Mouse (Mus musculus): ENCODE data around the gene Ildr2. TPM values are rescaled to one million over a fixed set of nuclear protein-coding genes. Genes with fewer than 3 reads are reported as not detected.
A peak's percentile ranks its signal among the peaks of the same experiment; 100 is the strongest.

Gene Ildr2
- polyA plus RNA-seq, 1 experiment from 2014 or later: 0.77 TPM

DNA sequence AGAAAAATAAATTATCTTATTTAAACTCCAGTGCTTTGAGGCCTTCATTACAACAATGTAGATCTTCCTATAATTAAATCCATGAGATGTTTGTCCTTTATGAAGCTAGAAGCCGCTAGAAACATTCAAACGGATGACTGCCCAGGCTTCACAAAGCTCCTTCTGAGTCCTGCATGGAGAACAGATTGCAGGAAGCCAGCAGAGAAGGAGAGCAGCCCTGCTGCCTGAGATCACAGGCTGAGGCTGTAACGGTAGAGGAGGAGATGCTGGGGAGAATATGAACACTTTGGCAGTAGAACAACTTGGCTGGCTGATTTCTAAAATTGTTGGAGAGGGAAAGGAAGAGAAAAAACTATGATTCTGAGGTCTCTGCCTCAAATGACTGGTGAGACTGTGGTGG is 76.8 kb downstream of the Ildr2 start:
- H3K27me3 ChIP-seq (ENCODE audit: control insufficient read depth, insufficient read depth, low read length): no peaks in the 10 kb centered on the region
- no peaks in the 10 kb centered on the region for H3K9me3 ChIP-seq (ENCODE audit: control insufficient read depth, low read length)
- no peak overlapping the region for H3K4me2 ChIP-seq (ENCODE audit: low read depth, severe bottlenecking)
- H3K4me1 ChIP-seq (ENCODE audit: control insufficient read depth, insufficient read depth, low read length): no peaks in the 10 kb centered on the region
- no peaks in the 10 kb centered on the region for H3K36me3 ChIP-seq (ENCODE audit: control insufficient read depth, insufficient read depth, low read length)
- WGBS: 70% methylated on average over 3 of the region's 3 CpGs
- DNase-seq (ENCODE audit: low spot score) (no peak), ATAC-seq (ENCODE audit: insufficient number of reproducible peaks, low FRiP score, low TSS enrichment, low read depth) (no peak)
- no peak overlapping the region for H3K27ac ChIP-seq (replicated peaks; ENCODE audit: low read depth, low read length)
- H3K4me3 ChIP-seq (ENCODE audit: low read depth, low read length): no peak overlapping the region
- no peak overlapping the region for H3K9ac ChIP-seq (ENCODE audit: low read length)

DNA sequence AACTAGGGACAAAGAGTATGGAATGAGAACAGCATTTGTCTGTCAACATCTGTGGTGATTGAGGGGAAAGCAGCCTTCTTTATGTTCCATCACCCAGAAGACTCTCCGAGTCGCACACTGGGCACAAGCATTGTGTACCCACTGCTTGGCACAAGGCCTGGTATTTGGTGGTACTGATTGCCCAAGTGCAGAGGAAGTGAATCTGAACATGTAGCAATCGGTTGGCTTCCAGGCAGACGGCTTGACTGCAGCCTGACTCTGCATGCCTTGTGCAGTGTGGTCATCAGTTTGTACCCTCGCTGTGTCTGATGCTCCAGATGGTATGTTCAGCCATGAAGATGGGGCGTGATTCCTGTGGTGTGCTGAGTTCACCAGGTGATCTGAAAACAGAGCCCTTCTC is 85.2 kb downstream of the Ildr2 start:
- Histone ChIP-seq H3K9ac (ENCODE audit: low read length) (no peak overlapping the region), H3K9me3 (ENCODE audit: control insufficient read depth, low read length) (no peaks in the 10 kb centered on the region), H3K4me3 (ENCODE audit: low read depth, low read length) (no peak overlapping the region), H3K36me3 (ENCODE audit: control insufficient read depth, insufficient read depth, low read length) (no peaks in the 10 kb centered on the region), H3K4me2 (ENCODE audit: low read depth, severe bottlenecking) (no peak overlapping the region), H3K27me3 (ENCODE audit: control insufficient read depth, insufficient read depth, low read length) (no peaks in the 10 kb centered on the region), H3K27ac (replicated peaks; ENCODE audit: low read depth, low read length) (no peak overlapping the region), H3K4me1 (ENCODE audit: control insufficient read depth, insufficient read depth, low read length) (no peaks in the 10 kb centered on the region)
- 92% methylated on average over 6 of the region's 6 CpGs for WGBS
- ATAC-seq (ENCODE audit: insufficient number of reproducible peaks, low FRiP score, low TSS enrichment, low read depth): no peak
- DNase-seq (ENCODE audit: low spot score): no peak

GRCm38 (mm10) chr1:166342060-166342459 is 88.1 kb downstream of the Ildr2 start:
- Histone ChIP-seq H3K4me3 (ENCODE audit: low read depth, low read length) (no peak overlapping the region), H3K4me2 (ENCODE audit: low read depth, severe bottlenecking) (no peak overlapping the region), H3K9me3 (ENCODE audit: control insufficient read depth, low read length) (no peaks in the 10 kb centered on the region), H3K27ac (replicated peaks; ENCODE audit: low read depth, low read length) (no peak overlapping the region), H3K9ac (ENCODE audit: low read length) (no peak overlapping the region), H3K4me1 (ENCODE audit: control insufficient read depth, insufficient read depth, low read length) (0 out of 2 replicates have a peak, but pooled peaks cover 6% of the 10 kb centered on the region), H3K36me3 (ENCODE audit: control insufficient read depth, insufficient read depth, low read length) (no peaks in the 10 kb centered on the region), H3K27me3 (ENCODE audit: control insufficient read depth, insufficient read depth, low read length) (no peaks in the 10 kb centered on the region)
- ATAC-seq (ENCODE audit: insufficient number of reproducible peaks, low FRiP score, low TSS enrichment, low read depth): no peak
- no peak for DNase-seq (ENCODE audit: low spot score)
- whole genome bisulfite sequencing: 78% methylated on average over 2 of the region's 2 CpGs

DNA sequence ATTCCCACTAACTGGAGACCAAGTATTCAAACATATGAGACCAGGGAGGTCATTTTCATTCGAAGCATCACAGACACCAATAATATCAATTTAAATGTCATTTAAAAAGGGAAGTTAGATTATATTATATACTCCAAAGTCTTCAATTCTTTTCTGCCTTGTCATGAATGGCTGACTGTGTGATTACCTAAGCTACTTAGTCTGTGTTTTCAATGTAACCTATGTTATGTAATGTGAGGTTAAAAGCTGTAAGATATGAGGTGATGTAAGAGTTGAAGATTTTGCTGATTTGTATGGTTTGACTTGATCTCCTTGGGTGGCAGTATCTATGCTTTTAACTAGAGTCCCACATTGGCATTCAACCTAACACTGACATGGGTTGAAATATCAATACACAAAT is 88.6 kb downstream of the Ildr2 start:
- H3K4me2 ChIP-seq (ENCODE audit: low read depth, severe bottlenecking): no peak overlapping the region
- no peak overlapping the region for H3K4me3 ChIP-seq (ENCODE audit: low read depth, low read length)
- WGBS: 94% methylated on average over 1 of the region's 1 CpGs
- no peaks in the 10 kb centered on the region for H3K27me3 ChIP-seq (ENCODE audit: control insufficient read depth, insufficient read depth, low read length)
- H3K9me3 ChIP-seq (ENCODE audit: control insufficient read depth, low read length): no peaks in the 10 kb centered on the region
- 0 out of 2 replicates have a peak, but pooled peaks cover 6% of the 10 kb centered on the region for H3K4me1 ChIP-seq (ENCODE audit: control insufficient read depth, insufficient read depth, low read length)
- ATAC-seq (ENCODE audit: insufficient number of reproducible peaks, low FRiP score, low TSS enrichment, low read depth): no peak
- H3K36me3 ChIP-seq (ENCODE audit: control insufficient read depth, insufficient read depth, low read length): no peaks in the 10 kb centered on the region
- DNase-seq (ENCODE audit: low spot score): no peak
- H3K9ac ChIP-seq (ENCODE audit: low read length): no peak overlapping the region
- H3K27ac ChIP-seq (replicated peaks; ENCODE audit: low read depth, low read length): no peak overlapping the region

- 68% methylated on average over 5 of the region's 5 CpGs for WGBS
- Histone ChIP-seq H3K4me2 (ENCODE audit: low read depth, severe bottlenecking) (no peak overlapping the region), H3K4me3 (ENCODE audit: low read depth, low read length) (no peak overlapping the region), H3K27ac (replicated peaks; ENCODE audit: low read depth, low read length) (no peak overlapping the region), H3K4me1 (ENCODE audit: control insufficient read depth, insufficient read depth, low read length) (0 out of 2 replicates have a peak, but pooled peaks cover 6% of the 10 kb centered on the region), H3K36me3 (ENCODE audit: control insufficient read depth, insufficient read depth, low read length) (no peaks in the 10 kb centered on the region), H3K9ac (ENCODE audit: low read length) (no peak overlapping the region), H3K27me3 (ENCODE audit: control insufficient read depth, insufficient read depth, low read length) (no peaks in the 10 kb centered on the region), H3K9me3 (ENCODE audit: control insufficient read depth, low read length) (no peaks in the 10 kb centered on the region)
- ATAC-seq (ENCODE audit: insufficient number of reproducible peaks, low FRiP score, low TSS enrichment, low read depth): no peak
- no peak for DNase-seq (ENCODE audit: low spot score)
Measured at GRCm38 (mm10) chr1:166343586-166343985, 89.6 kb downstream of the Ildr2 start.

- peak; percentile 49 for DNase-seq (ENCODE audit: low spot score)
- Histone ChIP-seq H3K27me3 (ENCODE audit: control insufficient read depth, insufficient read depth, low read length) (no peaks in the 10 kb centered on the region), H3K9ac (ENCODE audit: low read length) (no peak overlapping the region), H3K4me3 (ENCODE audit: low read depth, low read length) (no peak overlapping the region), H3K36me3 (ENCODE audit: control insufficient read depth, insufficient read depth, low read length) (no peaks in the 10 kb centered on the region), H3K9me3 (ENCODE audit: control insufficient read depth, low read length) (no peaks in the 10 kb centered on the region), H3K4me2 (ENCODE audit: low read depth, severe bottlenecking) (no peak overlapping the region), H3K27ac (replicated peaks; ENCODE audit: low read depth, low read length) (no peak overlapping the region), H3K4me1 (ENCODE audit: control insufficient read depth, insufficient read depth, low read length) (peaks cover 12% of the 10 kb centered on the region)
- peak; percentile 54; the same call in 1 of the 2 replicates for ATAC-seq (ENCODE audit: insufficient number of reproducible peaks, low FRiP score, low TSS enrichment, low read depth)
- 47% methylated on average over 8 of the region's 8 CpGs for WGBS
Measured at GRCm38 (mm10) chr1:166344300-166345077, 90.5 kb downstream of the Ildr2 start.

DNA sequence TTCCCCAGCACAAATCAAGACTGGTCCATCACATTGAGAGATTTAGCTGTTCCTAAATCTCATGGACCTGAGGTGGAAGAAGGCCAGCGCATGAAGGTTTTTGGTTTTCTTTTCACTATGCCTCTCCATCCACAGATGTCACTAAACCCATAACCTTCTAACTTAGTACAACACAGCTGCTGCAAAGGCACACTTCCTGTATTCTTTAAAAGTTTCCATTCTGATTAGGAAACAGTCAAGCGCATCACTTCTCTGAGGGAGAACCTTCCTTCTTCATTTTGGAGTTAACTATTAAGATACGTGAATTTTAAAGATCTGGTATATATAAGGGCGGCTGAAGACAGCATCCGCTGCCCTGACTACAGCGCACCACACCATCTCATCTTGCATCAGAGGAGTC is 91.7 kb downstream of the Ildr2 start:
- DNase-seq (ENCODE audit: low spot score) (no peak), ATAC-seq (ENCODE audit: insufficient number of reproducible peaks, low FRiP score, low TSS enrichment, low read depth) (no peak)
- Histone ChIP-seq H3K4me1 (ENCODE audit: control insufficient read depth, insufficient read depth, low read length) (peaks cover 16% of the 10 kb centered on the region), H3K27me3 (ENCODE audit: control insufficient read depth, insufficient read depth, low read length) (no peaks in the 10 kb centered on the region), H3K27ac (replicated peaks; ENCODE audit: low read depth, low read length) (no peak overlapping the region), H3K9me3 (ENCODE audit: control insufficient read depth, low read length) (no peaks in the 10 kb centered on the region), H3K4me2 (ENCODE audit: low read depth, severe bottlenecking) (no peak overlapping the region), H3K9ac (ENCODE audit: low read length) (no peak overlapping the region), H3K36me3 (ENCODE audit: control insufficient read depth, insufficient read depth, low read length) (no peaks in the 10 kb centered on the region), H3K4me3 (ENCODE audit: low read depth, low read length) (no peak overlapping the region)
- 97% methylated on average over 6 of the region's 6 CpGs for WGBS

- WGBS: 88% methylated on average over 3 of the region's 3 CpGs
- DNase-seq (ENCODE audit: low spot score) (no peak), ATAC-seq (ENCODE audit: insufficient number of reproducible peaks, low FRiP score, low TSS enrichment, low read depth) (no peak)
- Histone ChIP-seq H3K36me3 (ENCODE audit: control insufficient read depth, insufficient read depth, low read length) (no peaks in the 10 kb centered on the region), H3K27me3 (ENCODE audit: control insufficient read depth, insufficient read depth, low read length) (no peaks in the 10 kb centered on the region), H3K27ac (replicated peaks; ENCODE audit: low read depth, low read length) (no peak overlapping the region), H3K4me2 (ENCODE audit: low read depth, severe bottlenecking) (no peak overlapping the region), H3K4me3 (ENCODE audit: low read depth, low read length) (no peak overlapping the region), H3K4me1 (ENCODE audit: control insufficient read depth, insufficient read depth, low read length) (peaks cover 16% of the 10 kb centered on the region), H3K9me3 (ENCODE audit: control insufficient read depth, low read length) (no peaks in the 10 kb centered on the region), H3K9ac (ENCODE audit: low read length) (no peak overlapping the region)
Measured at GRCm38 (mm10) chr1:166346906-166347305, 93.0 kb downstream of the Ildr2 start.
